Mouse (Mus musculus) liver, embryonic 15.5 days (tissue): Measurements from ENCODE around the gene Magi2. TPM values are rescaled to one million over a fixed set of nuclear protein-coding genes. Genes with fewer than 3 reads are reported as not detected.

Source experiments
- ATAC-seq: fragments of 200-750 bp; cut with Nextera tagmentation; 2 replicates; pipeline ENCODE4 v1.8.0; 2017; ENCODE audit warnings: moderate number of reproducible peaks, mild to moderate bottlenecking, moderate library complexity; ENCODE audit not compliant: insufficient read depth
- H3K27ac ChIP-seq: fragments of 300-500 bp; sonication (generic); replicated peaks from 2 replicates; pipeline ENCODE4 v1.5.1; 2015; ENCODE audit warnings: mild to moderate bottlenecking, inconsistent platforms
- H3K27me3 ChIP-seq: fragments of 300-500 bp; sonication (generic); 2 replicates; pipeline ENCODE4 v1.6.1; 2015; ENCODE audit warnings: mild to moderate bottlenecking, inconsistent platforms
- H3K36me3 ChIP-seq: fragments of 300-500 bp; sonication (generic); replicated peaks from 2 replicates; pipeline ENCODE4 v1.6.1; 2015; ENCODE audit warnings: moderate library complexity, mild to moderate bottlenecking, inconsistent platforms
- H3K4me1 ChIP-seq: fragments of 300-500 bp; sonication (generic); replicated peaks from 2 replicates; pipeline ENCODE4 v1.6.1; 2015; ENCODE audit warnings: inconsistent platforms
- H3K4me2 ChIP-seq: fragments of 300-500 bp; sonication (generic); 2 replicates; pipeline ENCODE4 v1.6.1; 2015; ENCODE audit warnings: moderate library complexity, mild to moderate bottlenecking, inconsistent platforms
- H3K4me3 ChIP-seq: fragments of 300-500 bp; sonication (generic); replicated peaks from 2 replicates; pipeline ENCODE4 v1.5.1; 2015; ENCODE audit warnings: mild to moderate bottlenecking, inconsistent platforms
- H3K9ac ChIP-seq: fragments of 300-500 bp; sonication (generic); 2 replicates; pipeline ENCODE4 v1.6.1; 2015; ENCODE audit warnings: moderate library complexity, mild to moderate bottlenecking, inconsistent platforms
- H3K9me3 ChIP-seq: fragments of 300-500 bp; sonication (generic); replicated peaks from 2 replicates; pipeline ENCODE4 v1.6.1; 2016; ENCODE audit warnings: inconsistent platforms
- WGBS: fragments of 180-500 bp; shearing (Covaris S2); methylation state at CpG from one replicate; pipeline ENCODE4 v1.1.7; 2015; ENCODE audit warnings: mixed read lengths; ENCODE audit not compliant: insufficient replicate concordance; 5-methylcytosine and 5-hydroxymethylcytosine counted together
- polyA plus RNA-seq: library from polyadenylated mRNA; unstranded; fragments of >200 nt; fragmentation: Nextera tagmentation; extraction: Ambion mirVana; gene quantifications from 2 replicates; pipeline ENCODE4 v1.2.1, GENCODE M21; 2015

The Magi2 gene
- polyA plus RNA-seq, 1 experiment from 2014 or later = 0.13 TPM

GRCm38 (mm10) chr5:19932102-19932501 is 705.3 kb downstream of the Magi2 start:
- Histone ChIP-seq H3K27me3 (no peaks in the 10 kb centered on the region), H3K4me2 (no peak overlapping the region), H3K4me1 (no peaks in the 10 kb centered on the region), H3K9ac (no peak overlapping the region), H3K36me3 (no peaks in the 10 kb centered on the region), H3K4me3 (no peak overlapping the region), H3K27ac (no peak overlapping the region), H3K9me3 (no peaks in the 10 kb centered on the region)
- ATAC-seq = no peak
- 33% methylated on average over 3 of the region's 3 CpGs for WGBS

- Histone ChIP-seq H3K36me3 (no peaks in the 10 kb centered on the region), H3K4me3 (no peak overlapping the region), H3K27ac (no peak overlapping the region), H3K9me3 (no peaks in the 10 kb centered on the region), H3K4me1 (no peaks in the 10 kb centered on the region), H3K9ac (no peak overlapping the region), H3K27me3 (no peaks in the 10 kb centered on the region), H3K4me2 (no peak overlapping the region)
- WGBS = 75% methylated on average over 2 of the region's 2 CpGs
- no peak for ATAC-seq
These were observed 706.4 kb downstream of the Magi2 start for GRCm38 (mm10) chr5:19933190-19933589.

DNA sequence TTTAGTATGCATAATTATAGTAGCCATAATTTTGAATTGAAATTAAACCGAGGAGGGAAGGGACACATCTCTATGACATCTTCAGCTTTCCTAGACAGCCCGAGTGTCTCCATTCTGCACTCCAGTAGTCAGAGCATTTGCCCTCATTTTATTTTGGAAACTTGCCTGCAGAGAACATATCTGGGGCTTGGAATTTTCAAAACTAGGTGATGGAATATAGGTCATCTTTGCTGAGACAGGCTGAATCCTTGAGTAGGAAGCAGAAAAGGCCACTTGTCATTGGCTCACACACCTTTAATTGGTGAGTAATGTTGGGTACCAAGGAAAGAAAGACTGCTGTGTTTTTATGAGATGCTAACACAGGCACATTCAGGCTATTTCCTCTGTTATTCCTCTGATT is 724.3 kb downstream of the Magi2 start:
- Histone ChIP-seq H3K27me3 (no peaks in the 10 kb centered on the region), H3K9me3 (no peaks in the 10 kb centered on the region), H3K4me2 (no peak overlapping the region), H3K9ac (no peak overlapping the region), H3K27ac (no peak overlapping the region), H3K4me1 (no peaks in the 10 kb centered on the region), H3K36me3 (no peaks in the 10 kb centered on the region), H3K4me3 (no peak overlapping the region)
- ATAC-seq = no peak
- WGBS = 54% methylated on average over 2 of the region's 2 CpGs

GRCm38 (mm10) chr5:19964113-19964512 is 737.3 kb downstream of the Magi2 start:
- WGBS = 54% methylated on average over 1 of the region's 1 CpGs
- ATAC-seq = no peak
- Histone ChIP-seq H3K9me3 (no peaks in the 10 kb centered on the region), H3K36me3 (no peaks in the 10 kb centered on the region), H3K9ac (no peak overlapping the region), H3K27me3 (no peaks in the 10 kb centered on the region), H3K4me1 (no peaks in the 10 kb centered on the region), H3K4me2 (no peak overlapping the region), H3K27ac (no peak overlapping the region), H3K4me3 (no peak overlapping the region)

DNA sequence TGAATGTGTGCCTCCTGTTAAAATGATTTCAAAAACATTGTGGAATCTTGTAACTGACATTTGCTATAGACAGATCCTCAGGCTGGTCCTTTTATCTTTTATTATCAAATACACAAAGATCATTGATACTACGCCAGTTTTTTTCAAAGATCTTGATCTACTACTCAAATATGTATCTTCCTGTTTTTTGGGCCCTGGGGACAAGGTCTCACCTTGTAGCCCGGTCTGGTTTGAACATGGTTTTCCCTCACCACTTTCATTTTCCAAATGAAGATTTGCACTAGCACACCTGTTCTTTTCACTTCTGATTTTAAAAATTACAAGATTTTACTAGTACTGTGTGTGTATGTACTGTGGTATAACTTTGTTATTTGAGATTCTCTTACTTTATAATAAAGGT is 745.9 kb downstream of the Magi2 start:
- H3K9me3 ChIP-seq = no peaks in the 10 kb centered on the region
- WGBS = 62% methylated on average over 2 of the region's 2 CpGs

DNA sequence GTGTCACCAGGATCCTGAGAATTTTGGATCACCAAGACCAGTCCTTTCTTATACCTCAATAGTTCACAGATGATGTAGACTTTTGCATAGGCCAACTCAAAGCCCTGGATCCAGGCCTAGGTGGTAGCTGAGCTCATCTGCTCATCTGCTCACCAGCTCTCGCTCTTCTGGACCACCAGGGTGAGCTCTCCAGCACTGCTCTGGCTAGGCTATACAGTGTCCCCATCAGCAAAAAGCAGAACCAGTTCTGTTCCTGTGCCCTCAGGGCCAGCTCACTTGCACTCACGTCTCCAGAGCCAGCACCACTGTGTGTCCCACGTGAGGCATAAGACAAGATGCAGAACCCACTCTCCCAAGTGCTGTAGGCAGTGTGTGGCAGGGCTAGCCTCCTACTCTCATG is 747.0 kb downstream of the Magi2 start:
- H3K4me3 ChIP-seq = no peak overlapping the region
- 58% methylated on average over 3 of the region's 3 CpGs for WGBS
- ATAC-seq = no peak

More for the DNA sequence above, 745.9 kb downstream of the Magi2 start:
- no peak for ATAC-seq
- Histone ChIP-seq H3K9ac (no peak overlapping the region), H3K4me1 (no peaks in the 10 kb centered on the region), H3K4me3 (no peak overlapping the region), H3K4me2 (no peak overlapping the region), H3K36me3 (no peaks in the 10 kb centered on the region), H3K27me3 (no peaks in the 10 kb centered on the region), H3K27ac (no peak overlapping the region)

GRCm38 (mm10) chr5:19981518-19981917 is 754.7 kb downstream of the Magi2 start:
- H3K36me3 ChIP-seq = no peaks in the 10 kb centered on the region
- H3K4me2 ChIP-seq = no peak overlapping the region
- H3K9me3 ChIP-seq = no peaks in the 10 kb centered on the region
- no peak overlapping the region for H3K4me3 ChIP-seq
- no peaks in the 10 kb centered on the region for H3K4me1 ChIP-seq
- 60% methylated on average over 6 of the region's 6 CpGs for WGBS
- no peak overlapping the region for H3K9ac ChIP-seq
- H3K27ac ChIP-seq = no peak overlapping the region
- H3K27me3 ChIP-seq = no peaks in the 10 kb centered on the region
- no peak for ATAC-seq

More for the DNA sequence above, 747.0 kb downstream of the Magi2 start:
- H3K9me3 ChIP-seq = no peaks in the 10 kb centered on the region
- H3K4me1 ChIP-seq = no peaks in the 10 kb centered on the region
- no peak overlapping the region for H3K27ac ChIP-seq
- no peak overlapping the region for H3K4me2 ChIP-seq
- no peaks in the 10 kb centered on the region for H3K27me3 ChIP-seq
- H3K9ac ChIP-seq = no peak overlapping the region
- no peaks in the 10 kb centered on the region for H3K36me3 ChIP-seq

- no peak overlapping the region for H3K27ac ChIP-seq
- WGBS = 61% methylated on average over 3 of the region's 3 CpGs
- no peaks in the 10 kb centered on the region for H3K36me3 ChIP-seq
- no peaks in the 10 kb centered on the region for H3K27me3 ChIP-seq
- no peak for ATAC-seq
- H3K9me3 ChIP-seq = no peaks in the 10 kb centered on the region
- H3K4me1 ChIP-seq = no peaks in the 10 kb centered on the region
- H3K4me2 ChIP-seq = no peak overlapping the region
- H3K4me3 ChIP-seq = no peak overlapping the region
- H3K9ac ChIP-seq = no peak overlapping the region
These were observed 755.2 kb downstream of the Magi2 start for GRCm38 (mm10) chr5:19982031-19982430.

DNA sequence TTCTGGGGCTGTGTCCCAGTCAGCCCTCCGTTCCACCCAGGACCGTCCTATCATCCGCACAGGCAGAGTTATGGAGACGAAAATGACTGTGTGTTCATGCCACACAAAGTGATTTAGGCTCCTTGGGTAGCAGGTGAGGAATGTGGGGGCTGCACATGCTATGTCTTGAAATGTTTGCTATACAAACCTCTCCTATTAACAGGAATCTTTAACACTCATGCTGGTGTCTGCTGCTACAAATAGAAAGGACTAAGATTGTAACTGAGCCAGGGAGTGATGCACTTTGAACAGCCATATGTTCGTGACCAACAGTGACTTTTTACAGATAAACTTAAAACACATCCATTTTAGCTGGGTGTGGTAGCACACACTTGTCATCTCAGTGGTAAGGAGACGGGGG is 772.6 kb downstream of the Magi2 start:
- Histone ChIP-seq H3K9me3 (no peaks in the 10 kb centered on the region), H3K27me3 (no peaks in the 10 kb centered on the region), H3K9ac (no peak overlapping the region), H3K27ac (no peak overlapping the region), H3K36me3 (no peaks in the 10 kb centered on the region), H3K4me1 (no peaks in the 10 kb centered on the region), H3K4me2 (no peak overlapping the region), H3K4me3 (no peak overlapping the region)
- no peak for ATAC-seq
- 46% methylated on average over 6 of the region's 6 CpGs for WGBS

- Histone ChIP-seq H3K27me3 (no peaks in the 10 kb centered on the region), H3K9ac (no peak overlapping the region)
- no peak for ATAC-seq
These were observed 773.1 kb downstream of the Magi2 start for GRCm38 (mm10) chr5:19999912-20000311.

DNA sequence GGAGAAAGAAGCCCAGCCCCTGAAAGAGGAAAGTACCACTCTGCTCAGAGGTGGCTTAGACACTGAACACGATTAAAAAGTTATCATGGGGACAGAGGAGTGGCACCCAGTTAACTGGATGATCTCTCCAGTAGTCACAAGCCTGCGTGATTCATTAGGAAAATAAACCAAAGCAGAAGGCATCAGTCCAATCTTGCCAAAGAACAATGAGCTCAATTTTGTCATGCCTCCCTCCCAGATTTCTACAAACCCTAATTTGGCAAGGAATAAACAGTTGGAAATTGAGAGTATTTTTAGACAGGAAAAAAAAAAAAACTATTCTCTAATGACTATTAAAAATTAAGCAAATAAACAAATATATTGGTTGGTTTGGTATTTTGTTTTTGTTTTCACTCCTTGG is 779.8 kb downstream of the Magi2 start:
- Histone ChIP-seq H3K4me2 (no peak overlapping the region), H3K9ac (no peak overlapping the region), H3K36me3 (no peaks in the 10 kb centered on the region), H3K4me3 (no peak overlapping the region), H3K9me3 (no peaks in the 10 kb centered on the region), H3K27me3 (no peaks in the 10 kb centered on the region), H3K27ac (no peak overlapping the region), H3K4me1 (no peaks in the 10 kb centered on the region)
- WGBS = 56% methylated on average over 2 of the region's 2 CpGs
- ATAC-seq = no peak

More at GRCm38 (mm10) chr5:19999912-20000311, 773.1 kb downstream of the Magi2 start:
- H3K4me3 ChIP-seq = no peak overlapping the region
- H3K36me3 ChIP-seq = no peaks in the 10 kb centered on the region
- no peak overlapping the region for H3K4me2 ChIP-seq
- H3K9me3 ChIP-seq = no peaks in the 10 kb centered on the region
- no peak overlapping the region for H3K27ac ChIP-seq
- WGBS = 52% methylated on average over 1 of the region's 1 CpGs
- H3K4me1 ChIP-seq = no peaks in the 10 kb centered on the region

DNA sequence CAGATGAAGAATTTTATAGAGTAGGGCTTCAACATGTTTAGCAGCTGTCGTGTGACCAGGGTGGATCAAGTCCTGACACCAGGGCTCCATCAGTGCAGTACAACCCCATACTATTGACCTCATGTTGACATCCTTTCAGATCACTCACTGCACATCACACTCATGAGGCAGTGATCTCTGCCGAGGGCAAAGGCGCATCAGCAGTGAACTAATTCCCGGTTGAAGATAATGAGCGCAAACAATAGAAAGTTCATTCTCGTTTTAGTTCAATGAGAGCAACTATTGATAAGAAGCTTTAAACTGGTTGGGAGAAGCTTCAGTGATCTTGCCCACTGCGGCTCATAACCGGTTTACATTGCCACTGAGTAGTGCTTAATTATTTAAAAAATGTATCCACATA is 780.4 kb downstream of the Magi2 start:
- Histone ChIP-seq H3K9ac (no peak overlapping the region), H3K4me3 (no peak overlapping the region), H3K36me3 (no peaks in the 10 kb centered on the region), H3K27ac (no peak overlapping the region), H3K4me1 (no peaks in the 10 kb centered on the region), H3K4me2 (no peak overlapping the region), H3K27me3 (no peaks in the 10 kb centered on the region), H3K9me3 (no peaks in the 10 kb centered on the region)
- ATAC-seq = no peak
- 72% methylated on average over 8 of the region's 8 CpGs for WGBS
